Mouse (Mus musculus): ENCODE results near the gene Heatr1.

The Heatr1 gene

GRCm38 (mm10) chr13:12394609-12395505, at the start of gene Heatr1:
Gene Heatr1 (plus strand): TSS chr13:12395027.
- DNase-seq (ENCODE audit: low read depth): peak; percentile 100

- DNase-seq (ENCODE audit: low read depth): no peak
Measured at GRCm38 (mm10) chr13:12346837-12347236, 48.0 kb upstream of the Heatr1 start.

GRCm38 (mm10) chr13:12349197-12349824, 45.5 kb upstream of the Heatr1 start:
- no peak for DNase-seq (ENCODE audit: low read depth)

- DNase-seq (ENCODE audit: low read depth): no peak
Measured at GRCm38 (mm10) chr13:12356184-12356583, 38.6 kb upstream of the Heatr1 start.

- DNase-seq (ENCODE audit: low read depth): no peak
Measured at GRCm38 (mm10) chr13:12357554-12357953, 37.3 kb upstream of the Heatr1 start.

GRCm38 (mm10) chr13:12361486-12361885, 33.3 kb upstream of the Heatr1 start:
- DNase-seq (ENCODE audit: low read depth): no peak

- DNase-seq (ENCODE audit: low read depth): no peak
Measured at GRCm38 (mm10) chr13:12369041-12369621, 25.7 kb upstream of the Heatr1 start.

- no peak for DNase-seq (ENCODE audit: low read depth)
Measured at GRCm38 (mm10) chr13:12369930-12370329, 24.9 kb upstream of the Heatr1 start.

- no peak for DNase-seq (ENCODE audit: low read depth)
Measured at GRCm38 (mm10) chr13:12372755-12373154, 22.1 kb upstream of the Heatr1 start.

GRCm38 (mm10) chr13:12376778-12377177, 18.0 kb upstream of the Heatr1 start:
- no peak for DNase-seq (ENCODE audit: low read depth)

- DNase-seq (ENCODE audit: low read depth): no peak
Measured at GRCm38 (mm10) chr13:12384796-12385195, 10.0 kb upstream of the Heatr1 start.

- peak; percentile 74 for DNase-seq (ENCODE audit: low read depth)
Measured at GRCm38 (mm10) chr13:12386286-12386685, 8.5 kb upstream of the Heatr1 start.

- DNase-seq (ENCODE audit: low read depth): peak; percentile 66
Measured at GRCm38 (mm10) chr13:12395571-12395970, 744 bp downstream of the Heatr1 start.

GRCm38 (mm10) chr13:12408343-12409066, 13.7 kb downstream of the Heatr1 start:
- DNase-seq (ENCODE audit: low read depth): peak; percentile 78

GRCm38 (mm10) chr13:12412016-12412415, 17.2 kb downstream of the Heatr1 start:
- peak; percentile 97 for DNase-seq (ENCODE audit: low read depth)

- no peak for DNase-seq (ENCODE audit: low read depth)
Measured at GRCm38 (mm10) chr13:12420596-12420995, 25.8 kb downstream of the Heatr1 start.

GRCm38 (mm10) chr13:12428556-12428955, 33.7 kb downstream of the Heatr1 start:
- no peak for DNase-seq (ENCODE audit: low read depth)

- DNase-seq (ENCODE audit: low read depth): no peak
Measured at GRCm38 (mm10) chr13:12433843-12434242, 39.0 kb downstream of the Heatr1 start.

- no peak for DNase-seq (ENCODE audit: low read depth)
Measured at GRCm38 (mm10) chr13:12439586-12439985, 44.8 kb downstream of the Heatr1 start.

GRCm38 (mm10) chr13:12440813-12441212, 46.0 kb downstream of the Heatr1 start:
- DNase-seq (ENCODE audit: low read depth): no peak

GRCm38 (mm10) chr13:12442008-12442587, 47.3 kb downstream of the Heatr1 start:
- peak; percentile 31 for DNase-seq (ENCODE audit: low read depth)

- DNase-seq (ENCODE audit: low read depth): no peak
Measured at GRCm38 (mm10) chr13:12453150-12453549, 58.3 kb downstream of the Heatr1 start.

Measured in 416B (cell line).